Mouse (Mus musculus): ENCODE results near the gene Klk14. TPM values are rescaled to one million over a fixed set of nuclear protein-coding genes. Genes with fewer than 3 reads are reported as not detected.
"Not testable (repeated sequence)": the region's sequence is repeated elsewhere in the genome, so short reads cannot be mapped to it uniquely, and the experiment has no call there.

Gene Klk14
- polyA plus RNA-seq, 1 experiment, result not detected

DNA sequence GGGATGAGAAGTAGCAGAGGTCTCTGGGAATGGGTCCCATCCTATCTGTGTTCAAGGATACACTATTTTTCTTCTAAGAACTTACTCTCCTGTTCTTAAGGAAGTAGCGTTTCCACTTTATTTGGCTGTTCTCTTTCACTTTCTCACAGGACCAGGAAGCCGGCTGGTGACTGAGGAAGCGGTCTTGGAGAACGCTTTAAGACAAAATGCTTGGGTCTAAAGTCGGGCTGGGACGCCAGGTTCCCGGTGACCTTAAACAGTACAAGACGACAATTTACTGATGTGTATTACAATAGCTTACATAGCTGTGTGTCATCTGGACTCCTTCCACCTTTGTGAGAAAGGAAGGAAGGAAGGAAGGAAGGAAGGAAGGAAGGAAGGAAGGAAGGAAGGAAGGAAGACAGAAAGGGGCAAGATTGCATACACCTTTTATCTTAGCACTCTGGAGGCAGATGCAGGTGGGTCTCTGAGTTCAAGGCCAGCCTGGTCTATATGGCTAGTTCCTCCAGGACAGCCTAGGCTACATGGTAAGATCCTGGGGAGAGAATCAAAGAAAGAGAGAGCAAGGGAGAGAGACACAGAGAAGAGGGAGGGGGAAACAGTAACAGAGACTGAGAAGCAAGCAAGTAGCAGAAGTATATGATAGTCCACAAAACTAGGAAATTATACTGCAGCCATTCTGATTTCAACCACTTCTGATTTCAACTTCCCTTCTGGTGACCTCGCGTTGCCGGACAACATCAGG, 19.0 kb upstream of the Klk14 start:
- H3K27ac ChIP-seq (ENCODE audit: insufficient read depth, low read depth, low read length), result peak overlapping the region; percentile 73

GRCm38 (mm10) chr7:43671809-43672580, 18.2 kb upstream of the Klk14 start, which contains the start of gene Ctu1:
Gene Ctu1, plus strand, starts transcription at chr7:43672016.
- Histone ChIP-seq H3K4me3 (ENCODE audit: insufficient read depth, low read length) (peak within 1 kb of the TSS; percentile 73), H3K4me1 (ENCODE audit: control insufficient read depth, insufficient read depth, low read length) (peaks cover 42% of the 10 kb centered on the region), H3K27ac (ENCODE audit: insufficient read depth, low read depth, low read length) (peak within 1 kb of the TSS; percentile 73)
- TF ChIP-seq CTCF (IDR thresholded peaks at IDR 0.05; ENCODE audit: low read depth, low read length) (no peak), POLR2A (IDR thresholded peaks at IDR 0.05; ENCODE audit: borderline replicate concordance, low read depth, low read length) (no peak)

More for the DNA sequence above, 19.0 kb upstream of the Klk14 start:
- TF ChIP-seq CTCF (IDR thresholded peaks at IDR 0.05; ENCODE audit: low read depth, low read length) (no peak), POLR2A (IDR thresholded peaks at IDR 0.05; ENCODE audit: borderline replicate concordance, low read depth, low read length) (no peak)
- Histone ChIP-seq H3K4me3 (ENCODE audit: insufficient read depth, low read length) (peak overlapping the region; percentile 32), H3K4me1 (ENCODE audit: control insufficient read depth, insufficient read depth, low read length) (peaks cover 48% of the 10 kb centered on the region)

DNA sequence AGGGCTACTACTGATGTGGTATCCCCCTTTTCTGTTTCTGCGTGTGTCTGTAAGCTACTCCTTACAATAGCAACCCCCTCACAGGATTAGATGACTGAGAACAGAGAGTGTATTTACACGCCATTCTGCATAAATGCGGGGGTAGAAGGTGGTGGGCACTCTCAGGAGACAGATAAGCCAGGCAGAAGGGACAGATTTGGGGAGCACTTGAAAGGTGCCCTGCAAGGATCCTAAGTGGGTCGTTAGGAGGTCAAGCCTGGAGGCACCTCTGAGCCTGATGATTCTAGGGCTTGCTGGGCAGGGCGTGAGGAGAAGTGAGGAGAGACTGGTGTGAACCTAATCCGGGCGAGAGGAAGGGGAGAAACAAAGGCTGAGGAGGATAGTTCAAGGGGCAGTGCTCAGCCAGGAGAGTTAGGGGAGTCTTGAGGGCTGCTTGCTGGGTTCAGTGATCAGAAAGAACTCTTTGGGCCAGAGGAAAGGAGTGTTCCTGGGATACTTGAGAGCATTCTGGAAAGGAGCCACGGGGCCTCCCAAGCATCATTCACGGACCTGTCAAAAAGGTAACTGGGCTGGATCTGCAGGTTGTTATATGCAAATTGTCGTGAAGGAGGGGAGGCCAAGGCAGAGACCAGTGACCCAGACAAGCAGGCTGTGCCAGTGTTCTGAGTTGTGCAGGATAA, 17.5 kb upstream of the Klk14 start:
- TF ChIP-seq CTCF (IDR thresholded peaks at IDR 0.05; ENCODE audit: low read depth, low read length) (no peak), POLR2A (IDR thresholded peaks at IDR 0.05; ENCODE audit: borderline replicate concordance, low read depth, low read length) (no peak)
- peak overlapping the region; percentile 71; the same call in 1 of the 2 replicates for H3K27ac ChIP-seq (ENCODE audit: insufficient read depth, low read depth, low read length)
- H3K4me3 ChIP-seq (ENCODE audit: insufficient read depth, low read length), result peak overlapping the region; percentile 73
- peaks cover 41% of the 10 kb centered on the region for H3K4me1 ChIP-seq (ENCODE audit: control insufficient read depth, insufficient read depth, low read length)

GRCm38 (mm10) chr7:43675091-43675490, 15.1 kb upstream of the Klk14 start:
- Histone ChIP-seq H3K27ac (ENCODE audit: insufficient read depth, low read depth, low read length) (no peak overlapping the region), H3K4me3 (ENCODE audit: insufficient read depth, low read length) (no peak overlapping the region), H3K4me1 (ENCODE audit: control insufficient read depth, insufficient read depth, low read length) (peaks cover 18% of the 10 kb centered on the region)
- TF ChIP-seq CTCF (IDR thresholded peaks at IDR 0.05; ENCODE audit: low read depth, low read length), result no peak
- TF ChIP-seq POLR2A (IDR thresholded peaks at IDR 0.05; ENCODE audit: borderline replicate concordance, low read depth, low read length), result no peak

GRCm38 (mm10) chr7:43678517-43678916, 11.7 kb upstream of the Klk14 start:
- Histone ChIP-seq H3K4me1 (ENCODE audit: control insufficient read depth, insufficient read depth, low read length) (peaks cover under 1% of the 10 kb centered on the region; the same call in 1 of the 2 replicates), H3K4me3 (ENCODE audit: insufficient read depth, low read length) (no peak overlapping the region), H3K27ac (ENCODE audit: insufficient read depth, low read depth, low read length) (no peak overlapping the region)
- TF ChIP-seq CTCF (IDR thresholded peaks at IDR 0.05; ENCODE audit: low read depth, low read length), result peak; percentile 71
- no peak for TF ChIP-seq POLR2A (IDR thresholded peaks at IDR 0.05; ENCODE audit: borderline replicate concordance, low read depth, low read length)

DNA sequence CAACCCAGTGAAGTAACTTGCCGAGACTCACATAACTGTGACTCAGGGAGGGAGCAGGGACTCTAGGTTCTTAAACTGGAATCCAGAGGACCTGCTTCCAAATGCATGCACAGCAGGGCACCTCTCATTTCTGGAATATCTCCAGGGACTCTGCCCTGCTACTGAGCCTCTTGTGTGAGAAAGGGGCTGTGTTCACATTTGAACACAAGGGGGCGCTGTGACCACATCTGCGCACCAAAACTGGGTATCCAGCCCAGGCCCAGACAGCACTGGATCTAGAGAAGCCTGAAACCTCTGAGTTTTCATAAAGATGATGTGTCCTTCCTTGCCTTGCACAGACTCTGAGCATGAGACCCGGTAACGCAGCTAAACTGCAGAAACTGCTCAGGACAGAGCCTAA, 9.3 kb upstream of the Klk14 start:
- no peaks in the 10 kb centered on the region for H3K4me1 ChIP-seq (ENCODE audit: control insufficient read depth, insufficient read depth, low read length)
- no peak overlapping the region for H3K27ac ChIP-seq (ENCODE audit: insufficient read depth, low read depth, low read length)
- no peak overlapping the region for H3K4me3 ChIP-seq (ENCODE audit: insufficient read depth, low read length)
- TF ChIP-seq POLR2A (IDR thresholded peaks at IDR 0.05; ENCODE audit: borderline replicate concordance, low read depth, low read length) (no peak), CTCF (IDR thresholded peaks at IDR 0.05; ENCODE audit: low read depth, low read length) (peak; percentile 88)

DNA sequence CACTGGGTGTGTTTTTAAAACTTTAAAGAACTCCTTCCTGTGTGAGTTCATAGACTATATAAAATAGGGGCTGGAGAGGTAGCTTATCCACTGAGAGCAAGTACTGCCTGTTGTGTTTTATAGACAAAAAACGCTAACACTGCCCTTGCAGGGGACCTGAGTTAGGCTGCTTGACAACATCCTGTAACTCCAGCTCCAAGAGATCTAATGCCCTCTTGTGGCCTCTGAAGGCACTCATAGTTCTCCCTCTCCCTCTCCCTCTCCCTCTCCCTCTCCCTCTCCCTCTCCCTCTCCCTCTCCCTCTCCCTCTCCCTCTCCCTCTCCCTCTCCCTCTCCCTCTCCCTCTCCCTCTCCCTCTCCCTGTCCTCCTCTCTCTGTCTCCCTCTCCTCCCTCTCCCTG, 7.7 kb upstream of the Klk14 start:
- H3K27ac ChIP-seq (ENCODE audit: insufficient read depth, low read depth, low read length); H3K4me3 ChIP-seq (ENCODE audit: insufficient read depth, low read length); H3K4me1 ChIP-seq (ENCODE audit: control insufficient read depth, insufficient read depth, low read length): not testable (repeated sequence)

- H3K4me1 ChIP-seq (ENCODE audit: control insufficient read depth, insufficient read depth, low read length), result no peaks in the 10 kb centered on the region
- H3K4me3 ChIP-seq (ENCODE audit: insufficient read depth, low read length), result no peak overlapping the region
- TF ChIP-seq CTCF (IDR thresholded peaks at IDR 0.05; ENCODE audit: low read depth, low read length) (no peak), POLR2A (IDR thresholded peaks at IDR 0.05; ENCODE audit: borderline replicate concordance, low read depth, low read length) (no peak)
- no peak overlapping the region for H3K27ac ChIP-seq (ENCODE audit: insufficient read depth, low read depth, low read length)
Observed at GRCm38 (mm10) chr7:43685088-43685487, 5.1 kb upstream of the Klk14 start.

- no peak overlapping the region for H3K27ac ChIP-seq (ENCODE audit: insufficient read depth, low read depth, low read length)
- H3K4me1 ChIP-seq (ENCODE audit: control insufficient read depth, insufficient read depth, low read length), result no peaks in the 10 kb centered on the region
- no peak overlapping the region for H3K4me3 ChIP-seq (ENCODE audit: insufficient read depth, low read length)
- no peak for TF ChIP-seq CTCF (IDR thresholded peaks at IDR 0.05; ENCODE audit: low read depth, low read length)
- no peak for TF ChIP-seq POLR2A (IDR thresholded peaks at IDR 0.05; ENCODE audit: borderline replicate concordance, low read depth, low read length)
Observed at GRCm38 (mm10) chr7:43710031-43710430, 19.8 kb downstream of the Klk14 start.
